Mouse (Mus musculus) lung, embryonic 14.5 days (tissue): ENCODE data around the gene Krtap9-1. TPM values are rescaled to one million over a fixed set of nuclear protein-coding genes. Genes with fewer than 3 reads are reported as not detected.
A peak's percentile ranks its signal among the peaks of the same experiment; 100 is the strongest.
"Not testable (repeated sequence)": the region's sequence is repeated elsewhere in the genome, so short reads cannot be mapped to it uniquely, and the experiment has no call there.

Source experiments
- ATAC-seq: fragments of 200-750 bp; cut with Nextera tagmentation; 2 replicates; pipeline ENCODE4 v1.8.0; 2017; ENCODE audit warnings: mild to moderate bottlenecking, moderate TSS enrichment, moderate library complexity; ENCODE audit not compliant: insufficient read depth
- DNase-seq: peaks from one replicate; pipeline ENCODE4 v3.0.0-alpha.2; 2015
- H3K27ac ChIP-seq: fragments of 300-500 bp; sonication (generic); 2 replicates; pipeline ENCODE4 v1.5.1; 2014; ENCODE audit warnings: low read depth, mild to moderate bottlenecking, moderate library complexity
- H3K27me3 ChIP-seq: fragments of 300-500 bp; sonication (generic); 2 replicates; pipeline ENCODE4 v1.6.1; 2014; ENCODE audit warnings: low read length, control low read depth; ENCODE audit not compliant: insufficient read depth
- H3K36me3 ChIP-seq: fragments of 300-500 bp; sonication (generic); 2 replicates; pipeline ENCODE4 v1.6.1; 2014; ENCODE audit warnings: control low read depth; ENCODE audit not compliant: insufficient read depth
- H3K4me1 ChIP-seq: fragments of 300-500 bp; sonication (generic); 2 replicates; pipeline ENCODE4 v1.6.1; 2014; ENCODE audit warnings: antibody characterized with exemption, control low read depth; ENCODE audit not compliant: insufficient read depth
- H3K4me2 ChIP-seq: fragments of 300-500 bp; sonication (generic); 2 replicates; pipeline ENCODE4 v1.6.1; 2014; ENCODE audit warnings: mild to moderate bottlenecking
- H3K4me3 ChIP-seq: fragments of 300-500 bp; sonication (generic); 2 replicates; pipeline ENCODE4 v1.5.1; 2014; ENCODE audit warnings: low read depth, low read length
- H3K9ac ChIP-seq: fragments of 300-500 bp; sonication (generic); 2 replicates; pipeline ENCODE4 v1.6.1; 2014
- H3K9me3 ChIP-seq: fragments of 300-500 bp; sonication (generic); 2 replicates; pipeline ENCODE4 v1.6.1; 2016; ENCODE audit warnings: low read depth, low read length, control low read depth
- CTCF ChIP-seq: IDR thresholded peaks from 2 replicates; pipeline ENCODE4 v1.5.1; 2016; ENCODE audit warnings: antibody characterized with exemption, low read depth
- WGBS: fragments of 180-500 bp; shearing (Covaris S2); extraction: QIAGEN DNeasy Blood & Tissue Kit; methylation state at CpG from one replicate; pipeline ENCODE4 v1.1.7; 2014; 5-methylcytosine and 5-hydroxymethylcytosine counted together
- polyA plus RNA-seq: library from polyadenylated mRNA; unstranded; fragments of >200 nt; fragmentation: Nextera tagmentation; extraction: Ambion mirVana; gene quantifications from 2 replicates; pipeline ENCODE4 v1.2.1, GENCODE M21; 2014

Gene Krtap9-1
- not detected in 2 replicates for polyA plus RNA-seq

DNA sequence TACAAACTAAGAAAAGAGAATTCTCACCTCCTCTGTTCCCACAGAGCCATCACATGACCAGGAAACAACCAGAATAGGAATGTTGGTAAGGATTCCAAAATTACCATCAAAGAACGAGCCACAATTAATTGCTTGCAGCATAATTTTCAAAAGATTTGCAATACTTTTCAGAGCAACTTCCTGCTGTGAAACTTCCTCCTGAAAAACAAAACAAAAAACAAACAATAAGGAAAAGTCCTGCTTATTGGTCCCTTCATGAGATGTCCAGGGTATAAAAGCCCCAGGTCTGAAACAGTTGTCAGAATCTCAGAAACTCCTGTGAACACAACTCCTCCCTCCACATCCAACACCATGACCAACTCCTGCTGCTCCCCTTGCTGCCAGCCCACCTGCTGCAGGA is at the start of gene Krtap9-1:
Gene Krtap9-1, plus strand, starts transcription at position 301 of the 400 bp plus-strand sequence.
- H3K9me3 ChIP-seq, DNase-seq, H3K9ac ChIP-seq, H3K4me3 ChIP-seq, H3K4me1 ChIP-seq, H3K4me2 ChIP-seq, H3K27me3 ChIP-seq, ATAC-seq, H3K36me3 ChIP-seq, H3K27ac ChIP-seq: not testable (repeated sequence)
- 54% methylated on average over 1 of the region's 1 CpGs for WGBS

DNA sequence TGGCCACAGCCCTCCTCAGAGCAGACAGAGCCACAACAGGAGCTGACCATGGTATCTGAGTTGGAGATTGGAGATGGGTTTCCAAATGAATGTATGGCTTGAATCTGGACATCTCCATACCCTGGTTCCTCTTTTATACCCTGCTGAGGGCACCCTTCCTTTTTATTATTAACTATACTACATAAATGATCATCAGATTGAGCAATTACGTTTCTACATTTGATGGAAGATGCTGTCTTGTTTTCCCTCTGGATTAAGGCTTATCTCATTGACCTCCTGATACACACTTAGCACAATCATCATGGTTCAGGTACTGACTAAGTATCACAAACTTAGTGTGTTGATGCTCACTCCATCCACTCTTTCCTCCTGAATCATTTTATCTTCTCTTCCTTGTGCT is 35.2 kb upstream of the Krtap9-1 start, which contains the start of gene 2300003K06Rik:
Gene 2300003K06Rik, minus strand, starts transcription at position 101 of the 400 bp plus-strand sequence.
- H3K9me3 ChIP-seq = no peaks in the 10 kb centered on the region
- WGBS = 60% methylated on average over 1 of the region's 1 CpGs
- no peak within 1 kb of the TSS for H3K4me2 ChIP-seq
- no peaks in the 10 kb centered on the region for H3K36me3 ChIP-seq
- H3K4me3 ChIP-seq = no peak within 1 kb of the TSS
- no peak within 1 kb of the TSS for H3K27ac ChIP-seq
- no peak for TF ChIP-seq CTCF
- no peaks in the 10 kb centered on the region for H3K4me1 ChIP-seq
- ATAC-seq (no peak), DNase-seq (no peak)
- H3K27me3 ChIP-seq = no peaks in the 10 kb centered on the region
- H3K9ac ChIP-seq = no peak within 1 kb of the TSS

DNA sequence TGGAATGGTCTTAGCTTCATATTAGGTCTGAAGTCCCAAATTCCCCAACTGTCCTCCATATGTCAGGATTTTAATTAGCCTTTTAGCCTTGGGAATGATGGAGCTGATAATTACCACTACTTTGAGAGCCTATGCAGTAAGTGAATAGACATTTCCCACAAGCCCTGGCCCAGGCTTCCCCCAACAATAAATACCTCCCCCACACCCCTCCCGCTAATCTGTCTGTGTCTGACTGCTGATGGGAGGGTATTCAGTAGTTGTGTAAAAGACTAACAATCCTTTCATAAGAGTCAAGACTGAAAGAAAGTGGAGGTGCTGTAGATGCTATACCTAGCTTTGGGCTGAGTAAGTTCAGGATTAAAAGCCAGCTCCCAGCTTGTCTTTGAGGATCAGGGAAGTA is 31.0 kb upstream of the Krtap9-1 start:
- Histone ChIP-seq H3K4me3 (no peak overlapping the region), H3K36me3 (no peaks in the 10 kb centered on the region), H3K9ac (no peak overlapping the region), H3K27me3 (no peaks in the 10 kb centered on the region), H3K4me1 (no peaks in the 10 kb centered on the region), H3K27ac (no peak overlapping the region), H3K4me2 (no peak overlapping the region), H3K9me3 (no peaks in the 10 kb centered on the region)
- no peak for DNase-seq
- no peak for TF ChIP-seq CTCF
- 91% methylated on average over 1 of the region's 1 CpGs for WGBS
- ATAC-seq = no peak

DNA sequence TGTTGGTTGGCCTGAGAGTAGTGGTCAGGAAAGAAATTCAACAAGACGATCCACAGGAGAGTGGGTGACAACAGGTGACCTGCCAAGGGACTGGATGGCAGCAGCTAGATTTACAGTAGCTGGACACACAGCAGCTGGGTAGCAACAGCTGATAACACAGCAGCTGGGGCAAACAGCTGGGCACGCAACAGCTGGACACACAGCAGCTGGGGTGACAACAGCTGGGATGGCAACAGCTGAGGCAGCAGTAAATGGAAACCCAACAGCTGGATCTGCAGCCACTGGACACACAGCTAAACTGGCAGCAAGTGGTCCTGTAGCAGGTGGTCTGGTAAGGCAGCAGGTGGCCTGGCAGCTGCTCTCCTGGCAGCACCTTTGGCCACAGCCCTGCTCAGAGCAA is 26.4 kb upstream of the Krtap9-1 start:
- H3K27me3 ChIP-seq = no peaks in the 10 kb centered on the region
- TF ChIP-seq CTCF = no peak

DNA sequence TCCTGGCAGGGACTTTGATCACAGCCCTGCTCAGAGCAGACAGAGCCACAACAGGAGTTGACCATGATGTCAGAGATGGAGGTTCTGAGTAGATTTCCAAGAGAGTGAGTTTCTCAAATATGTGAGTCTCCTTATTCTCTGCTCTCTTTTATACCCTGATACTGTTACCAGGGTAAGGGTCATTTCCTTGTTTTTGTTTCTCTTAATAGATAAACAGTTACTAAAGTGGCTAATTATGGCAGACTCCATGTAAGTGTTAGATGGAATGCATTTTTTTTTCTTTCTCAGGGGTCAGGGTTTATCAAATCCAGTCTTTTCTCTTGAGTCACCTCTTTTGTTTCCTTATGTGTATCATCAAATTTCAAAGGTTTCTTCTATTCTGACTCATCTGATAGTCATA is 21.7 kb upstream of the Krtap9-1 start, which contains the start of gene Krtap4-16:
Gene Krtap4-16, minus strand, starts transcription at position 101 of the 400 bp plus-strand sequence.
- Histone ChIP-seq H3K27me3 (no peaks in the 10 kb centered on the region), H3K36me3 (no peaks in the 10 kb centered on the region)
- no peak for ATAC-seq

More for the DNA sequence above, 26.4 kb upstream of the Krtap9-1 start:
- ATAC-seq = no peak
- Histone ChIP-seq H3K4me3 (no peak overlapping the region), H3K4me1 (no peaks in the 10 kb centered on the region), H3K27ac (no peak overlapping the region), H3K36me3 (no peaks in the 10 kb centered on the region), H3K4me2 (no peak overlapping the region), H3K9ac (no peak overlapping the region), H3K9me3 (no peaks in the 10 kb centered on the region)
- WGBS = 83% methylated on average over 2 of the region's 2 CpGs
- no peak for DNase-seq

DNA sequence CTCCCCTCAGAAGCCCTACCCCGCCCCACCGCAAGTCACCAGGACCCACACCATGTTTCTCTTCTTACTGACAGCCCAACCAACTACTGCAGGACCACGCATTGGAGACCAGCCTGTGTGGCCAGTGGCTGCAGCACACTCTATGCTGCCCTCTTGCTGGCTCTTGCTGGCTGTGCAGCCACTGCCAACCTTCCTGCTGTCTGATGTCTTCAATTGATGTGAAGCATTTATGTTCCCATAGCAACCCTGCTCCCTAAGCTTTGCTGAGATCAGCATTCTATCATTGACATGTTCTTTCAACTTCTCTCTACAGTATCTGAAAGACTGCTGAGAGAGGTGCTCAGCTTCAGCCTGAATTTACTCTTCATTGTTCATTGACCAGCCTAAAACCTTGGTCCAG is 19.1 kb upstream of the Krtap9-1 start:
- WGBS = 51% methylated on average over 3 of the region's 3 CpGs
- no peaks in the 10 kb centered on the region for H3K9me3 ChIP-seq
- ATAC-seq = no peak
- TF ChIP-seq CTCF = peak; percentile 59
- no peaks in the 10 kb centered on the region for H3K27me3 ChIP-seq
- H3K9ac ChIP-seq = no peak overlapping the region
- H3K27ac ChIP-seq = no peak overlapping the region
- no peaks in the 10 kb centered on the region for H3K4me1 ChIP-seq
- no peaks in the 10 kb centered on the region for H3K36me3 ChIP-seq
- DNase-seq = peak; percentile 37
- no peak overlapping the region for H3K4me2 ChIP-seq
- no peak overlapping the region for H3K4me3 ChIP-seq

More for the DNA sequence above, 21.7 kb upstream of the Krtap9-1 start, which contains the start of gene Krtap4-16:
- Histone ChIP-seq H3K9me3 (no peaks in the 10 kb centered on the region), H3K9ac (no peak within 1 kb of the TSS), H3K27ac (no peak within 1 kb of the TSS), H3K4me1 (no peaks in the 10 kb centered on the region), H3K4me2 (no peak within 1 kb of the TSS), H3K4me3 (no peak within 1 kb of the TSS)
- no peak for TF ChIP-seq CTCF
- DNase-seq = no peak

DNA sequence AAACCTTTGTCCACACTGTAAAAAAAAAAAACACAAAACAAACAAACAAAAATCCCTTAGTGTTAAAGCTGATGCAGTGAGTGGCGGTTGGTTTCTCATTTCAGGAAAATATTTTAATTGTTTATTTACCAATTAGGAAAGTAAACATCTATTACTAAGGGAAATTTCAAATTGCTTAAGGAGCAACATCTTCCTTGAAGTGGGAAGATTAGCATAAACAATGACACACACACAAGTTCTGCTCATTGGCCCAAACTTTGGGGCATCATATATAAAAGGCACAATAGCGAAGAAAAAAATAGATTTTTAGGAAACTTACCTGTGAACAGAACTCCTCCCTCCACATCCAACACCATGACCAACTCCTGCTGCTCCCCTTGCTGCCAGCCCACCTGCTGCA is 15.6 kb upstream of the Krtap9-1 start, which contains the start of gene Gm11568:
Gene Gm11568, plus strand, starts transcription at position 301 of the 400 bp plus-strand sequence.
- Histone ChIP-seq H3K4me1 (no peaks in the 10 kb centered on the region), H3K27ac (no peak within 1 kb of the TSS), H3K9me3 (no peaks in the 10 kb centered on the region), H3K36me3 (no peaks in the 10 kb centered on the region), H3K4me2 (no peak within 1 kb of the TSS), H3K4me3 (no peak within 1 kb of the TSS), H3K9ac (no peak within 1 kb of the TSS), H3K27me3 (no peaks in the 10 kb centered on the region)
- no peak for TF ChIP-seq CTCF
- 81% methylated on average over 2 of the region's 2 CpGs for WGBS
- ATAC-seq (no peak), DNase-seq (no peak)

DNA sequence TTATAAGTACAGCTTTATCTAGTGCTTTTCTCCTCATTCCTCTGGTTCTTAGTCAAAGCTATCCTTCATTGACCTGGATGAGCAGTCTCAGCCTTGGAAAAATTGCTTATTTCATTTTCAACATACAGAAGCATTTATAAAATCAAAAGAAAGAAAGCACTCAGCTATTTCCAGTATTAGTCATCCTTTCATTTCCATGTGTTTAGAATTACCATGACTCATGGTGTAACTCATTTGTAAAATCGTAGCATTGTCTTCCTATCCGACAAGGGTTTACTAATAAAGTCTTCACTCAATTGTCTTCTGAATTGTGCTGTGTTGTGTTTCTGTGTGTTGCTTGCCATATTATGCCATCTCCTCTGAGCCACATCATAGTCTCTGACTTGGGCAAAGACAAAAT is 14.4 kb upstream of the Krtap9-1 start:
- DNase-seq = no peak
- no peaks in the 10 kb centered on the region for H3K36me3 ChIP-seq
- WGBS = 65% methylated on average over 2 of the region's 2 CpGs
- H3K27me3 ChIP-seq = no peaks in the 10 kb centered on the region
- H3K4me1 ChIP-seq = no peaks in the 10 kb centered on the region
- no peak overlapping the region for H3K27ac ChIP-seq
- no peaks in the 10 kb centered on the region for H3K9me3 ChIP-seq
- no peak for TF ChIP-seq CTCF
- no peak overlapping the region for H3K9ac ChIP-seq
- H3K4me3 ChIP-seq = no peak overlapping the region
- ATAC-seq = no peak
- H3K4me2 ChIP-seq = no peak overlapping the region

DNA sequence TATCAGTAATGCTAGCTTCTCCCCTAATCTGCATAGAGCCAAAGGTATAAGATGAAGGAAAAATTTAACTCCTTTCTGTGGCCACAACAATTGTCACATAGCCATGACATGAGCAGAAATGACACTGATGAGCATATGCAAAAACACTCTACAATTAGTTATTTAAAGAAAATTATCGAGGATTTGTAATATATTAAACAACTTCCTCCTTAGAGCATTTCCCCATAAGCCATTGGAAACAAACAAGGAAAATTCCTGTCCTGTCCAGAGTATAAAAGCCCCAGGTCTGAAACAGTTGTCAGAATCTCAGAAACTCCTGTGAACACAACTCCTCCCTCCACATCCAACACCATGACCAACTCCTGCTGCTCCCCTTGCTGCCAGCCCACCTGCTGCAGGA is 9.0 kb upstream of the Krtap9-1 start, which contains the start of gene Gm11559:
Gene Gm11559, plus strand, starts transcription at position 301 of the 400 bp plus-strand sequence.
- H3K4me3 ChIP-seq, ATAC-seq, DNase-seq, H3K9me3 ChIP-seq, H3K4me1 ChIP-seq, H3K4me2 ChIP-seq, H3K36me3 ChIP-seq, H3K9ac ChIP-seq, H3K27ac ChIP-seq, H3K27me3 ChIP-seq: not testable (repeated sequence)
- WGBS = 56% methylated on average over 1 of the region's 1 CpGs

DNA sequence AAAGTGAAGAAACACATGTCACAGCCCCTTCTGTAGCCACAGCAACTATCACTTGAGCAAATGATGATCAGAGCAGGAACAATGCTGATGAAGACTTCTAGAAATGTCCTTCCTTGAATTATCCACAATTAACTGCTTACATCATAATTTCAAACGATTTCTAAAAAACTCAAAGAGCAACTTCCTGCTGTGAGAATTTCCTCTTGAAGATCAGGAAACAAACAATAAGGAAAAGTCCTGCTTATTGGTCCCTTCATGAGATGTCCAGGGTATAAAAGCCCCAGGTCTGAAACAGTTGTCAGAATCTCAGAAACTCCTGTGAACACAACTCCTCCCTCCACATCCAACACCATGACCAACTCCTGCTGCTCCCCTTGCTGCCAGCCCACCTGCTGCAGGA is 5.7 kb downstream of the Krtap9-1 start, which contains the start of gene Gm11567:
Gene Gm11567, plus strand, starts transcription at position 301 of the 400 bp plus-strand sequence.
- not testable (repeated sequence) for H3K4me3 ChIP-seq, H3K9me3 ChIP-seq, H3K4me2 ChIP-seq, H3K4me1 ChIP-seq, DNase-seq, H3K27me3 ChIP-seq, H3K9ac ChIP-seq, H3K36me3 ChIP-seq, ATAC-seq, H3K27ac ChIP-seq
- 50% methylated on average over 1 of the region's 1 CpGs for WGBS
